Comparison of ENCODE assay signal across 13 mouse cellular contexts in genomic region chr13:55403935-55404852, GRCm38 (mm10). TPM values are rescaled to one million over a fixed set of nuclear protein-coding genes. Genes with fewer than 3 reads are reported as not detected.
DNase-seq lines count a peak whose midpoint lies in the region; ATAC-seq and TF ChIP-seq lines count a peak whose summit lies in the region.
"Had no signal": no experiment of that assay in that cellular context is flagged by ENCODE, and none has a peak within 500 bp of the region (broad histone marks: within the 10 kb centered on the region; RNA-seq: fewer than 3 reads in every experiment).

No protein-coding gene starts in this region.

- intact Hi-C loops in left cerebral cortex, postnatal 25 days (cut with DNase I), result loop anchor here (2.0 to 5.0 kb wide), 2 partner anchors 67 to 72 kb away; no protein-coding TSS in a partner anchor
- intact Hi-C loops in gastrocnemius, adult 2 months (cut with DNase I), result no loop called here

- WGBS in hindbrain, embryonic 12.5 days, result 71% methylated on average over 15 of the region's 15 CpGs
- WGBS in hindbrain, embryonic 11.5 days, result 77% methylated on average over 15 of the region's 15 CpGs

- H3K4me1 ChIP-seq in hindbrain, embryonic 12.5 days, result peaks cover 13% of the 10 kb centered on the region
- H3K4me1 ChIP-seq in hindbrain, embryonic 11.5 days (replicated peaks; ENCODE audit: control insufficient read depth, insufficient read depth, low read length), result 0 out of 2 replicates have a peak, but pooled peaks cover 2% of the 10 kb centered on the region

- no peak overlapping the region for H3K9ac ChIP-seq in hindbrain, embryonic 12.5 days
- H3K9ac ChIP-seq in hindbrain, embryonic 11.5 days (ENCODE audit: low read depth, low read length), result no peak overlapping the region

- no peak overlapping the region for H3K4me2 ChIP-seq in hindbrain, embryonic 12.5 days (replicated peaks)
- no peak overlapping the region for H3K4me2 ChIP-seq in hindbrain, embryonic 11.5 days (replicated peaks; ENCODE audit: low read depth, low read length)

- no peak for TF ChIP-seq CTCF in gastrocnemius, adult 2 months (IDR thresholded peaks at IDR 0.05)

- H3K9me3 ChIP-seq in hindbrain, embryonic 12.5 days (replicated peaks), result no peaks in the 10 kb centered on the region
- no peaks in the 10 kb centered on the region for H3K9me3 ChIP-seq in hindbrain, embryonic 11.5 days (ENCODE audit: control insufficient read depth, low read length)

- peak overlapping the region; percentile 81 for H3K27ac ChIP-seq in hindbrain, embryonic 12.5 days
- H3K27ac ChIP-seq in hindbrain, embryonic 11.5 days (ENCODE audit: low read depth, low read length), result no peak overlapping the region
- no peak overlapping the region for H3K27ac ChIP-seq in gastrocnemius, adult 2 months

- no peak for DNase-seq in hindbrain, embryonic 11.5 days (ENCODE audit: low spot score)
- DNase-seq in urinary bladder, postnatal 14 days (ENCODE audit: low spot score), result peak; percentile 54
- no peak for DNase-seq in urinary bladder, postnatal 4 days (ENCODE audit: low spot score in 2 of 2)
- peak; percentile 63 to 91 for DNase-seq in left cerebral cortex, postnatal 25 days (ENCODE audit: low spot score in 2 of 2)
- DNase-seq in gastrocnemius, adult 2 months, result no peak
- no peak for DNase-seq in T-cell, adult 2 months (ENCODE audit: low spot score)
- no peak for DNase-seq in spleen, postnatal 36 days (ENCODE audit: low spot score in 2 of 2)
- DNase-seq: adrenal gland, adult 8-10 months; embryo, embryonic 11 days; kidney, postnatal 25 days; thymus, postnatal 36 days had no signal

- no peaks in the 10 kb centered on the region for H3K36me3 ChIP-seq in hindbrain, embryonic 12.5 days
- no peaks in the 10 kb centered on the region for H3K36me3 ChIP-seq in hindbrain, embryonic 11.5 days (ENCODE audit: control insufficient read depth, insufficient read depth, low read length)

- no peak overlapping the region for H3K4me3 ChIP-seq in hindbrain, embryonic 12.5 days
- H3K4me3 ChIP-seq in hindbrain, embryonic 11.5 days (ENCODE audit: low read depth, low read length), result no peak overlapping the region
- no peak overlapping the region for H3K4me3 ChIP-seq in gastrocnemius, adult 2 months

- ATAC-seq in hindbrain, embryonic 12.5 days (ENCODE audit: low FRiP score), result no peak
- no peak for ATAC-seq in hindbrain, embryonic 11.5 days (ENCODE audit: low FRiP score)

- H3K27me3 ChIP-seq in hindbrain, embryonic 12.5 days, result peaks cover 19% of the 10 kb centered on the region
- H3K27me3 ChIP-seq in hindbrain, embryonic 11.5 days (ENCODE audit: control insufficient read depth, insufficient read depth, low read length), result no peaks in the 10 kb centered on the region

RNA-seq across cellular contexts. Expression of gene Slc34a1, which starts 6.2 kb away (rescaled TPM):
- polyA plus RNA-seq in hindbrain, embryonic 12.5 days (2016; fragmentation: Nextera tagmentation; extraction: Ambion mirVana), result 0.10 TPM in 1 of 2 replicates, not detected in the other
- not detected in 2 replicates for polyA plus RNA-seq in hindbrain, embryonic 11.5 days (2014; fragmentation: Nextera tagmentation; extraction: Ambion mirVana)
- not detected for total RNA-seq in left cerebral cortex, postnatal 25 days (2021)
- not detected for total RNA-seq in gastrocnemius, adult 2 months (2021)
- total RNA-seq: adrenal gland, adult 8-10 months had no signal
- polyA plus RNA-seq: lung, embryonic 16.5 days had no signal

RNA-seq across cellular contexts. Expression of gene Pfn3, which starts 10.8 kb away (rescaled TPM):
- not detected in 2 replicates for polyA plus RNA-seq in hindbrain, embryonic 12.5 days (2016; fragmentation: Nextera tagmentation; extraction: Ambion mirVana)
- polyA plus RNA-seq in hindbrain, embryonic 11.5 days (2014; fragmentation: Nextera tagmentation; extraction: Ambion mirVana), result not detected in 2 replicates
- total RNA-seq in left cerebral cortex, postnatal 25 days (2021), result not detected
- not detected for total RNA-seq in gastrocnemius, adult 2 months (2021)
- total RNA-seq: adrenal gland, adult 8-10 months had no signal
- polyA plus RNA-seq: lung, embryonic 16.5 days had no signal

RNA-seq across cellular contexts. Expression of gene F12, which starts 22.4 kb away (rescaled TPM):
- polyA plus RNA-seq in hindbrain, embryonic 12.5 days (2016; fragmentation: Nextera tagmentation; extraction: Ambion mirVana), result 0.16 TPM in 1 of 2 replicates, not detected in the other
- 0.28 TPM in 1 of 2 replicates, not detected in the other for polyA plus RNA-seq in hindbrain, embryonic 11.5 days (2014; fragmentation: Nextera tagmentation; extraction: Ambion mirVana)
- total RNA-seq in left cerebral cortex, postnatal 25 days (2021), result under 1 TPM; 0.57 to 0.62 TPM
- not detected for total RNA-seq in gastrocnemius, adult 2 months (2021)

RNA-seq across cellular contexts. Expression of gene Rgs14, which starts 34.7 kb away (rescaled TPM):
- 0.35 and 0.78 TPM in 2 replicates for polyA plus RNA-seq in hindbrain, embryonic 12.5 days (2016; fragmentation: Nextera tagmentation; extraction: Ambion mirVana)
- 0.42 and 0.48 TPM in 2 replicates for polyA plus RNA-seq in hindbrain, embryonic 11.5 days (2014; fragmentation: Nextera tagmentation; extraction: Ambion mirVana)
- 10 to 100 TPM; 55.6 to 58.5 TPM for total RNA-seq in left cerebral cortex, postnatal 25 days (2021)
- total RNA-seq in gastrocnemius, adult 2 months (2021), result under 1 TPM in 1 of 2 experiments, not detected in 1; 0.20 TPM

RNA-seq across cellular contexts. Expression of gene Grk6, which starts 40.7 kb away (rescaled TPM):
- polyA plus RNA-seq in hindbrain, embryonic 12.5 days (2016; fragmentation: Nextera tagmentation; extraction: Ambion mirVana), result 48.9 and 54.4 TPM in 2 replicates
- polyA plus RNA-seq in hindbrain, embryonic 11.5 days (2014; fragmentation: Nextera tagmentation; extraction: Ambion mirVana), result 37.6 and 52.3 TPM in 2 replicates
- total RNA-seq in left cerebral cortex, postnatal 25 days (2021), result 10 to 100 TPM; 64.0 to 68.0 TPM
- 1 to 10 TPM; 9.6 to 10.0 TPM for total RNA-seq in gastrocnemius, adult 2 months (2021)

Comparison
In these comparisons a context has a peak if more than half of its experiments do, and no peak if none do; other contexts are left out.
1. DNase-seq: peak in urinary bladder, postnatal 14 days (single experiment) and left cerebral cortex, postnatal 25 days (2 of 2); none in hindbrain, embryonic 11.5 days (single experiment), urinary bladder, postnatal 4 days (0 of 2), gastrocnemius, adult 2 months (single experiment), T-cell, adult 2 months (single experiment) and spleen, postnatal 36 days (0 of 2).